Mouse (Mus musculus): Measurements from ENCODE around the gene Otop1.

GRCm38 (mm10) chr5:38255644-38256043 is 20.1 kb upstream of the Otop1 start:
- no peak for TF ChIP-seq EP300 (IDR thresholded peaks at IDR 0.05; ENCODE audit: low read depth)
- no peak for TF ChIP-seq CTCF (IDR thresholded peaks at IDR 0.05; ENCODE audit: low read depth)
